Mouse (Mus musculus) hindbrain, embryonic 14.5 days (tissue): ENCODE data around the gene Abcb9. TPM values are rescaled to one million over a fixed set of nuclear protein-coding genes. Genes with fewer than 3 reads are reported as not detected.

Experiments used
- ATAC-seq: fragments of 200-750 bp; cut with Nextera tagmentation; 2 replicates; pipeline ENCODE4 v1.8.0; 2017; ENCODE audit warnings: moderate number of reproducible peaks, mild to moderate bottlenecking, moderate TSS enrichment, moderate library complexity; ENCODE audit not compliant: low FRiP score
- DNase-seq: peaks from one replicate; pipeline ENCODE4 v3.0.0-alpha.2; 2015; ENCODE audit warnings: low spot score
- H3K27ac ChIP-seq: fragments of 300-500 bp; sonication (generic); 2 replicates; pipeline ENCODE4 v1.5.1; 2014; ENCODE audit warnings: mild to moderate bottlenecking, moderate library complexity
- H3K27me3 ChIP-seq: fragments of 300-500 bp; sonication (generic); 2 replicates; pipeline ENCODE4 v1.6.1; 2014; ENCODE audit warnings: mild to moderate bottlenecking, low read length, mixed read lengths; ENCODE audit not compliant: control insufficient read depth, insufficient read depth
- H3K36me3 ChIP-seq: fragments of 300-500 bp; sonication (generic); replicated peaks from 2 replicates; pipeline ENCODE4 v1.6.1; 2014; ENCODE audit not compliant: control insufficient read depth, insufficient read depth
- H3K4me1 ChIP-seq: fragments of 300-500 bp; sonication (generic); replicated peaks from 2 replicates; pipeline ENCODE4 v1.6.1; 2014; ENCODE audit warnings: antibody characterized with exemption, low read length, mixed read lengths; ENCODE audit not compliant: control insufficient read depth, insufficient read depth
- H3K4me2 ChIP-seq: fragments of 300-500 bp; sonication (generic); replicated peaks from 2 replicates; pipeline ENCODE4 v1.6.1; 2014; ENCODE audit warnings: mild to moderate bottlenecking, moderate library complexity
- H3K4me3 ChIP-seq: fragments of 300-500 bp; sonication (generic); replicated peaks from 2 replicates; pipeline ENCODE4 v1.5.1; 2014; ENCODE audit warnings: mild to moderate bottlenecking, low read length
- H3K9ac ChIP-seq: fragments of 300-500 bp; sonication (generic); 2 replicates; pipeline ENCODE4 v1.6.1; 2014
- H3K9me3 ChIP-seq: fragments of 300-500 bp; sonication (generic); 2 replicates; pipeline ENCODE4 v1.6.1; 2016; ENCODE audit warnings: low read length; ENCODE audit not compliant: control insufficient read depth
- WGBS: fragments of 180-500 bp; shearing (Covaris S2); extraction: QIAGEN DNeasy Blood & Tissue Kit; methylation state at CpG from one replicate; pipeline ENCODE4 v1.1.7; 2014; 5-methylcytosine and 5-hydroxymethylcytosine counted together
- polyA plus RNA-seq: library from polyadenylated mRNA; unstranded; fragments of >200 nt; fragmentation: Nextera tagmentation; extraction: Ambion mirVana; gene quantifications from 2 replicates; pipeline ENCODE4 v1.2.1, GENCODE M21; 2014

Gene Abcb9
- polyA plus RNA-seq, 1 experiment from 2014 or later, result 13.2 TPM

DNA sequence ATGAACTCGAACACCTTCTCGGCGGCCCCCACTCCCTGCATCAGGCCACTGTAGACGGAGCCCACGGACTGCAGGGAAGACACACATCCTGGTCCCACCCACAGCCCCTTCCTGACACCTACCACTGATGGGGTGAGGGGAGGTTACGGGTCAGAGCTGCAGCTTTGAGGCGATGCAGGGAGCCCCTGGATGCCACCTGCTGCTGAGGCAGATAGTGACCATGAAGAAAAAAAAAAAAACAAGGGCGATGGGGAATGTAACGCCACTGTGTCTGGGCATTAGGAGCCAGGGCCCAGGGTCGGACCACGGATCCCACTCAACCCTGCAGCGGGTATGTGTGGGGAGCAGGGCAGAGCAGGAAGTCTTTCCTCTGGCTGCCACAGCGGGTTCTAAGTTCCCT, 18.4 kb downstream of the Abcb9 start:
- Histone ChIP-seq H3K9me3 (no peaks in the 10 kb centered on the region), H3K27me3 (no peaks in the 10 kb centered on the region), H3K4me3 (no peak overlapping the region), H3K36me3 (no peaks in the 10 kb centered on the region), H3K9ac (no peak overlapping the region), H3K4me1 (peaks cover 13% of the 10 kb centered on the region; the same call in 1 of the 2 replicates), H3K4me2 (no peak overlapping the region), H3K27ac (no peak overlapping the region)
- DNase-seq (no peak), ATAC-seq (no peak)
- WGBS, result 85% methylated on average over 13 of the region's 13 CpGs

- 53% methylated on average over 9 of the region's 9 CpGs for WGBS
Measured at GRCm38 (mm10) chr5:124076559-124076958, 19.0 kb downstream of the Abcb9 start.

DNA sequence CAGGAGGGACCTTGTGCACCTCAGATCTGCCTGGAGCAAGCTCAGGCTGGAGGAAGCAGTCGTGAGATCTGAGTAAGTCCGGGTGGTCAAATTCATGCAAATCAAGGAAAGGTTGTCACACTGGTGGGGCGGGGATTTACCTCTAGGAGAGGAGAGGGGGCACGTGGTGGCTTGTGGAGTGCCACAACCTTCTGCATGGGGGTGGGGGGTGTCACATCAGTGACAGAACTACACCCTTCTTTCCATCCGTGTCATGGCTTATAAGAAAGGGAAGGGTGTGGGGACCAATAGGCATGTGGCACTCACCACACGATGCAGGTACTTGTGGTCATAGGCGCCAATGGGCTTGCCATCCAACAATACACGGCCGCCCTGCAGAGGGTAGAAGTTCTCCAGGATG, 19.9 kb downstream of the Abcb9 start:
- Histone ChIP-seq H3K4me2 (no peak overlapping the region), H3K4me1 (peaks cover 13% of the 10 kb centered on the region; the same call in 1 of the 2 replicates), H3K27ac (no peak overlapping the region), H3K36me3 (no peaks in the 10 kb centered on the region), H3K9ac (no peak overlapping the region), H3K27me3 (no peaks in the 10 kb centered on the region), H3K4me3 (no peak overlapping the region), H3K9me3 (no peaks in the 10 kb centered on the region)
- ATAC-seq (no peak), DNase-seq (no peak)
- WGBS, result 86% methylated on average over 9 of the region's 9 CpGs

More at GRCm38 (mm10) chr5:124076559-124076958, 19.0 kb downstream of the Abcb9 start:
- Histone ChIP-seq H3K27ac (no peak overlapping the region), H3K4me1 (peaks cover 13% of the 10 kb centered on the region; the same call in 1 of the 2 replicates), H3K4me2 (no peak overlapping the region), H3K9me3 (no peaks in the 10 kb centered on the region), H3K36me3 (no peaks in the 10 kb centered on the region), H3K9ac (no peak overlapping the region), H3K4me3 (no peak overlapping the region), H3K27me3 (no peaks in the 10 kb centered on the region)
- DNase-seq, result no peak
- no peak for ATAC-seq

- Histone ChIP-seq H3K4me2 (no peak overlapping the region), H3K27ac (no peak overlapping the region), H3K4me3 (no peak overlapping the region), H3K27me3 (no peaks in the 10 kb centered on the region), H3K4me1 (peaks cover 13% of the 10 kb centered on the region; the same call in 1 of the 2 replicates), H3K36me3 (no peaks in the 10 kb centered on the region), H3K9me3 (no peaks in the 10 kb centered on the region), H3K9ac (no peak overlapping the region)
- ATAC-seq (no peak), DNase-seq (no peak)
- WGBS, result 57% methylated on average over 10 of the region's 10 CpGs
Measured at GRCm38 (mm10) chr5:124074845-124075307, 20.7 kb downstream of the Abcb9 start.

- DNase-seq (no peak), ATAC-seq (no peak)
- Histone ChIP-seq H3K4me2 (no peak overlapping the region), H3K4me1 (peaks cover 10% of the 10 kb centered on the region; the same call in 1 of the 2 replicates), H3K9ac (no peak overlapping the region), H3K27me3 (no peaks in the 10 kb centered on the region), H3K4me3 (no peak overlapping the region), H3K9me3 (no peaks in the 10 kb centered on the region), H3K36me3 (no peaks in the 10 kb centered on the region), H3K27ac (no peak overlapping the region)
- 49% methylated on average over 9 of the region's 9 CpGs for WGBS
Measured at GRCm38 (mm10) chr5:124073682-124074081, 21.9 kb downstream of the Abcb9 start.

- 87% methylated on average over 3 of the region's 3 CpGs for WGBS
- H3K4me3 ChIP-seq, result no peak overlapping the region
- H3K27me3 ChIP-seq, result no peaks in the 10 kb centered on the region
- no peak overlapping the region for H3K4me2 ChIP-seq
- no peaks in the 10 kb centered on the region for H3K9me3 ChIP-seq
- no peak for ATAC-seq
- no peak overlapping the region for H3K27ac ChIP-seq
- H3K36me3 ChIP-seq, result no peaks in the 10 kb centered on the region
- DNase-seq, result no peak
- H3K9ac ChIP-seq, result no peak overlapping the region
- no peaks in the 10 kb centered on the region for H3K4me1 ChIP-seq
Measured at GRCm38 (mm10) chr5:124069657-124070056, 25.9 kb downstream of the Abcb9 start.

GRCm38 (mm10) chr5:124062037-124062824, 33.4 kb downstream of the Abcb9 start:
- H3K27me3 ChIP-seq, result no peaks in the 10 kb centered on the region
- no peaks in the 10 kb centered on the region for H3K36me3 ChIP-seq
- no peak overlapping the region for H3K9ac ChIP-seq
- H3K4me2 ChIP-seq, result no peak overlapping the region
- H3K4me3 ChIP-seq, result no peak overlapping the region
- no peak for ATAC-seq
- no peaks in the 10 kb centered on the region for H3K9me3 ChIP-seq
- WGBS, result 73% methylated on average over 12 of the region's 12 CpGs
- H3K4me1 ChIP-seq, result no peaks in the 10 kb centered on the region; the same call in 1 of the 2 replicates
- no peak for DNase-seq
- no peak overlapping the region for H3K27ac ChIP-seq

- no peak overlapping the region for H3K27ac ChIP-seq
- no peak overlapping the region for H3K9ac ChIP-seq
- no peaks in the 10 kb centered on the region for H3K9me3 ChIP-seq
- WGBS, result 72% methylated on average over 5 of the region's 5 CpGs
- H3K4me3 ChIP-seq, result no peak overlapping the region
- DNase-seq (no peak), ATAC-seq (no peak)
- no peaks in the 10 kb centered on the region for H3K36me3 ChIP-seq
- H3K4me2 ChIP-seq, result no peak overlapping the region
- H3K4me1 ChIP-seq, result no peaks in the 10 kb centered on the region; the same call in 1 of the 2 replicates
- no peaks in the 10 kb centered on the region for H3K27me3 ChIP-seq
Measured at GRCm38 (mm10) chr5:124059677-124060076, 35.9 kb downstream of the Abcb9 start.

DNA sequence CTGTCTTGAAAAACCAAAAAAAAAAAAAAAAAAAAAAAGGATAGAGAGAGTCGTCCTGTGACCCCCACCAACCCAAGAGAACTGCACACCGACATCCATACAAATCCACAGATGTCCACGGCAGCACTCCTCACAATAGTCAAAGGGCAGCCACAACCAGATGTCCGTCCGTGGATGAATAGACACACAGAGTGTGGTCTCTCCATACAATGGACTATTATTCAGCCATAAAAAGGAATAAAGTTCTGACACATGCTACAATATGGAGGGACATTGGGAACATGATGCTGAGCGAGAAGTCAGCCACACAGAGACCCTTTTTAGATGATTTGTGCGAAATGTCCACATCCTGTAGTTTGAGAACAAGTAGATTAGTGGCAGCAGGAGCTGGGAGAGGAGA, 36.8 kb downstream of the Abcb9 start:
- H3K4me1 ChIP-seq, result no peaks in the 10 kb centered on the region; the same call in 1 of the 2 replicates
- DNase-seq (no peak), ATAC-seq (no peak)
- H3K4me3 ChIP-seq, result no peak overlapping the region
- H3K36me3 ChIP-seq, result no peaks in the 10 kb centered on the region
- 52% methylated on average over 7 of the region's 7 CpGs for WGBS
- H3K27me3 ChIP-seq, result no peaks in the 10 kb centered on the region
- no peak overlapping the region for H3K9ac ChIP-seq
- no peak overlapping the region for H3K27ac ChIP-seq
- H3K4me2 ChIP-seq, result no peak overlapping the region
- no peaks in the 10 kb centered on the region for H3K9me3 ChIP-seq
